Mouse (Mus musculus): ENCODE results near the gene Gm49387.

The Gm49387 gene

GRCm38 (mm10) chr14:31662555-31663211 is 22.0 kb upstream of the Gm49387 start:
- DNase-seq (ENCODE audit: low read depth, low spot score), result no peak

DNA sequence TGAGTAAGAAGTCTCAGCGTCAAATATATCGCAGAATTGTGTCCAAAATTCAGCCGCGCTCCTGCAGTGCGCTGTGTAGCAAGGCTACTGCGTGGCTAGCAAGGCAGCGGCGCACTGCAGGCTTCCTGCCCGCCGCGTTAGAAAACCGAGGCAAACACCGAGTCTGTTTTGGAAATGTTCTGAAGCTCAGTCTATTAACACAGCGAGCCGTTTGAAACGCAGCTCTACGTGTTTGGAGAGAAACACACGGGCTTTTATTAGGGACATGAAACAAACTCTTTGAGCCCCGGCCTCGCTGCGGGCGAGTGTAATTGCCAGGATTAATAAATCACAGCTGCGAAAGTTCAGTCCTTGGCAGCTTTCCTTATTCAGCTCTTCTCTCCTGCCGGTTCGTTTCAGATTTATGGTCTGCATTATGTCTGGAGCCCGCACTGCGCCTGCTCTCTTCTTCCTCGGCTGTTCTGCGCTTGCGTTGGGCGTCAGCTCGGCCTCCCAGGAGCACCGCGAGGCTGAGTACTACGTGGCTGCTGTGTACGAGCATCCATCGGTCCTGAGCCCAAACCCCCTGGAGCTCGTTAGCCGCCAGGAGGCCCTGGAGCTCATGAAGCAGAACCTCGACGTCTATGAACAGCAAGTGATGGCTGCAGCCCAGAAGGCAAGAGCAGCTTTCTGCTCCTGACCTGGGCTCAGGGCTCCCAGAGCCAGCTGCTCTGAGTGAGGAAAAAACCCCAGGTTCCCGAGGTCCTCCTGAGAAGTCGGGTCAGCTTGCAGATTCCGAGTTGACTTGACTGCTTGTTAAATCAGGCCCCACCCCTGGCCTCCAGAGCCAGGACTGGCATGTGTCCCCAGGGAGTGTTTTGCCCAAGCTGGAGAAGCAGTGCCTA is 21.2 kb upstream of the Gm49387 start:
- DNase-seq (ENCODE audit: low read depth, low spot score), result no peak

DNA sequence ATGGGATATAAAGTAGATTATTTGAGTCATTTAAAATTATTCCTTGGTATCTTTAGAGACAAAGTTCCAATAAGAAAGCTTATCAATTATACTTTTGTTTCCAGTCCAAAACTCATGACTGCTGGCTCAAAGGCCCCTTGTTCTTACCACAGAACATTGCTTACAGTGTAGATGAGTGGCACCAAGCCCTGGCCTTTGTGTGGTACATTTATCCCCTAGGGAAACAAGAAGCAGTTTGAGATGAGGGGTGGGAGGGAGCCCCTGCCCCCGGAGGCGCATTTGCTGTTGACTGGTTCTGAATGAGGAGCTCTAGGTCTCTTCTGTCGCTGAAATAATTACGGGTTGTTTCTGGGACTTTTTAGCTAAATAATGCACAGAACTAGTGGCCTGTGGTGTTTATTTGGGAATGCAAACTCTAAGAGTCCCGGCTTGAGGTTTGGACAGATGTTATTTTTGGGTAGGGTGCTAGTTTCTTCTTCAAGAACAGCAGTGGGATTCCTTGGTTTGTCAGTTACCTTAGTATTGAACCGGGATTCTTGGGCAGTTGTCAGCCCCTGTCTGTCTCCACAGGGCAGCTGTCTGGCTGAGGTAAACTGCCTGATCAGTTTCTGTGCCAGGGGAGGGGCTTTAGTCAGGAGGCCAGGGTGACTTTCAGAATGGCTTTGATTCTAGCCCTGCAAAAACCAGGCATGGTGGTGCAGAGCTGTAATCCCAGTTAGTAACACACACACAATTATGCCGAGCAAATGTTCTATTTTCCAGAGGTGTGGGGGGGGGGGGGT is 19.8 kb upstream of the Gm49387 start:
- DNase-seq (ENCODE audit: low read depth, low spot score), result no peak

DNA sequence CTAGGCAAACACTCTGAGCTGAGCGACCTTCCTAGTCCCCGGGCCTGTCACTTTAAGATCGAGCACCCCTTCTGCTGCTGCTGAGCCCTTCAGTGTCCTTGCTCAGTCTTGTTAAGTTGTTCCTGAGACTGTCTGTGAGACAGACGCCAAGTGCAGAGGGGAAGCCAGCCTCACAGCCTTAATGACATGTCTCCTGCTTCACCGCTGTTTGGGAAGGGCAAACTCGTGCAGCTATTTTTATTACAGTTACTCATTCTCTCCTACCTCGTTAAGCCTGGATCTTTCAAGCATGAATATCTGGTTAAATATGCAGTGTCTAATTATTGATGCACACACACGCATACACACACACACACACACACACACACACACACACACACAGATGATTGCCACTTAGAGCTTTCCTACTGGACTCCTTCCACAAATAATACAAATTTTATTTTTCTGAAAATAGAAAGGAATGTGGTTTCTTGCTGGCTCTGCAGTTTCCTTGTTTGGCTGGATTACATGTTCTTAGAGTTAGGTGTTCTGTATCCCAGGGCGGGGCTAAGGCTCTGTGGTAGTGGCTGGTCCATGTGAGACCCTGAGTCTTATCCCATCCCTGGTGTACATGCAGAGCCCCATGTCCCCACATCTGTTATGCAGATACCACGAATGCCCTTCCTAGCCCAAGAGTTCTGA is 19.0 kb upstream of the Gm49387 start:
- DNase-seq (ENCODE audit: low read depth, low spot score), result no peak

GRCm38 (mm10) chr14:31658126-31658680 is 17.5 kb upstream of the Gm49387 start:
- DNase-seq (ENCODE audit: low read depth, low spot score), result no peak

- DNase-seq (ENCODE audit: low read depth, low spot score), result no peak
These were observed 16.4 kb upstream of the Gm49387 start for GRCm38 (mm10) chr14:31656857-31657645.

DNA sequence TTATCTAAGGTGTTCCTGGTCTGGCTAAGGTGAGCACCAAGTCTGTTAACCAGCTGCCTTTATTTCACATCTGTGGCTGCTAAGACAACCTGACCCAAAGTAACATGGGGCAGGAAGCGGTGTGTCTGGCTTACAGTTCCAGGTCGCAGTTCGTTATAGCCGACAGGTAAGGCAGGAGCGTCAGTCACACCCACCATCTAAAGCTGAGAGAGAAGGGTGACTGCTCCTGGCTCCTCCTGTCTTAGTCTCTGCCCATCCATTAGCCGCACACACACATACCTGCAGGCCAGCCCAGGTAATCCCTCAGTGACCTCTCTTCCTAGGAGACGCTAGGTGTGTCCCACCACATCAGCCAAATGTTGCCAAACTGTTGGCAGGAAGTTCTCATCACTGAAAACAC is 15.7 kb upstream of the Gm49387 start:
- DNase-seq (ENCODE audit: low read depth, low spot score), result no peak

DNA sequence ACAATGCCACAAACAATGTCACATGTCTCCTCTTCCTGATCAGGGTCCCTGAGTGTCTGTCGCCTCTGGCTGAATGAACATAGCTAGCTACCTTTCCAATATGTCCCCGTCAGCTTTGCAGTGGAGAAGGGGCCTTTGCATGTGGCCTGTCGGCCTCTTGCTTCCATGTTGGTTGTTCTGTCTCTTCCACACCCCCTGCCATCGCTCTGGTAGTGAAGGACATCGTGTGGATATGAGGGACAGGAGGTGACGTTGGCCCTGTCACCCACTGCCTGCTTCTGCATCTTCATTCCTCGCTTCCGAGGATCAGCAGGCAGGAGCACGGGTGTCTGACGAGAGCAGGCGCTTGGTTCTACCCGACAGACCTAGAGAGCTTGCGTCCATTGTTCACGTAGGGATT is 14.7 kb upstream of the Gm49387 start:
- DNase-seq (ENCODE audit: low read depth, low spot score), result no peak

GRCm38 (mm10) chr14:31654816-31655215 is 14.1 kb upstream of the Gm49387 start:
- no peak for DNase-seq (ENCODE audit: low read depth, low spot score)

DNA sequence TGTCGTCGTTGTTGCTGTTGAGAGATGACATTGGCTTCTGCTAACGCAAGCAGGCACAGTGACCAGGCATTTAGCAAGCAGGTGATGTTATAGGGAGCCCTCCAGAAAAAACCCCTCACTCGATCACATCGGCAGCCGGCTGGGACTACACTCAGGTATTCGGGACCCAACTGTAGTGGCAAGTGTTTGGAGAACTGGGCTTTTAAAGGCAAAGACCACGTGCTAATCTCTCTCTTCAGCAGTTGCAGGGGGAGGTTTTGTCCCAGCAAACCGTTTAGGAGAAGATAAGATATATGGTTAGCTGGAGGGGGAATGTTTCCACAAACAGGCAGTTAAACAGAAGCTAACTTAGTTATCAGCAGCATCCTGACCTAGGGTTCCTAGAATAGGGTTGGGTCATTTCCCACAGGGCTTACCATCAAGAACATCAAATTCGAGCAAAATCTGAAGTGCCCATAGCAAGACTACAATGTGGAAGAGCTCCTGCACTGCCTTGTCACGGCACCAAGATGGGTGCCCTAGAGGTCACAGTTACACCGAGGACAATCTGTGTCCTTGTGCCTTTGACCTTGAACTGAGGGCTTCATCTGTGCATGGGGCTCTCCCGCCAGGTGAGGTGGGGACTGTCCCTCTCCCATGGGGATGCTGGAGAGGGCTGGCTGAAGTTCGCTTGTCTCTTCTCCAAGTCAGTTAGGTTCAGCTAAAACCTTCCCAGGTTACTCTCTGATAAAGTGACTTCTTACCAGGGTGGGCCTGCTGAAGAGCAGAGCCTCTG is 12.6 kb upstream of the Gm49387 start:
- no peak for DNase-seq (ENCODE audit: low read depth, low spot score)

- DNase-seq (ENCODE audit: low read depth, low spot score), result no peak
These were observed 11.9 kb upstream of the Gm49387 start for GRCm38 (mm10) chr14:31652624-31653023.

DNA sequence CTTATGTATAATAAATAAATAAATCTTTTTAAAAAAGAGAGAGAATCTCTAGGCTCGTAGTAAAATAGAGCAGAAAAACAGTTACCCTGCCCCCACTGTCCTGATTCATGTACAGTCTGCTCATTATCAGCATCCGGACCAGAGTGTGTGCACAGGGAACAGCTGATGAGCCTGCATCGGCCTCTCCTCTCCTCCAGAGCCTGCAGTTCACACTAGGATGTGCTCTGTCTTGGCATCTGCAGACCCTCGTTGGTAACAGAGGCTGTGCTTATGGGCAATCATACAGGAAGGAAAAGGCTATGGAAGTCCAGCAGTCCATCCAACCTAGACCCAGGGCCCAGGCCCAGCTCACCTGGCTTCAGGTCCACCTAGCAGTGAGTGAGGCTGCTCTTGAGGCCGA is 11.4 kb upstream of the Gm49387 start:
- no peak for DNase-seq (ENCODE audit: low read depth, low spot score)

- no peak for DNase-seq (ENCODE audit: low read depth, low spot score)
These were observed 10.5 kb upstream of the Gm49387 start for GRCm38 (mm10) chr14:31651206-31651605.

- no peak for DNase-seq (ENCODE audit: low read depth, low spot score)
These were observed 9.7 kb upstream of the Gm49387 start for GRCm38 (mm10) chr14:31650347-31650746.

DNA sequence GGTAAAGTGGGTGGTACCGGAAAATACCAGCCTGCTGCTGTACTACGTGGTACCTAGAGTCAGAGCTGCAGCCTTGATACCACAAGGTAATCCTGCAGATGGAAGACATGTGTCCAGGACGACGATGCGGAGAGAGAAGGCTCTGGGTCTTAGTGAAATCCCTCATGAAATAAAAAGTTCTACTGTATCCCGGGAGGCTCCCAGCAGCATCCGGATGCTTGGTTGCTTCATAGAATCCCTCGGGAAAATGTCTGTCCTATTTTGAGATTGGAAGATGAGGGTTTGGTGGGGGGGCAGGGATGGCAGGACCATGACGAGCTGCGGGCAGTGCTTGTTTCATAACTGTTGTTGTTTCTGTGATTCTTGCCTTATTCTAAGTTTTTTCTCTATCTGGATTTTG is 7.3 kb upstream of the Gm49387 start:
- no peak for DNase-seq (ENCODE audit: low read depth, low spot score)

DNA sequence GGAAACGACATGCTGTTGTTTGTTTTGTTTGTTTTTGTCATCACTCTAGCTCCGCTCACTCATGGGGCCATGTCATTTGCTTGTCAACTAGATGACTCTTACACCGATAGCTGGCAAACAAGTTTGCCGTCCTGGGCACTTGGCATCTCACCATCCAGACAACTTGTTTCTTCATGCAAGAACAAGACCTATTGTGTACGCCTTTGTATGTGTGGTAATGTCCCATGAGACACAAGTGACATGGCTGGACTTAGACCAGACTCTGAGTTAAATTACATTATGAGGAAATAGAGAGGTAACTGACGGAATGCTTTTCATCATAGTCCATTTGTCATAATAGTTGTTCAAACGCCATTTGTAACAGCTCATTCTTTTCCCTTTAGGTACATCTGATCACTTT is 5.2 kb upstream of the Gm49387 start:
- no peak for DNase-seq (ENCODE audit: low read depth, low spot score)

DNA sequence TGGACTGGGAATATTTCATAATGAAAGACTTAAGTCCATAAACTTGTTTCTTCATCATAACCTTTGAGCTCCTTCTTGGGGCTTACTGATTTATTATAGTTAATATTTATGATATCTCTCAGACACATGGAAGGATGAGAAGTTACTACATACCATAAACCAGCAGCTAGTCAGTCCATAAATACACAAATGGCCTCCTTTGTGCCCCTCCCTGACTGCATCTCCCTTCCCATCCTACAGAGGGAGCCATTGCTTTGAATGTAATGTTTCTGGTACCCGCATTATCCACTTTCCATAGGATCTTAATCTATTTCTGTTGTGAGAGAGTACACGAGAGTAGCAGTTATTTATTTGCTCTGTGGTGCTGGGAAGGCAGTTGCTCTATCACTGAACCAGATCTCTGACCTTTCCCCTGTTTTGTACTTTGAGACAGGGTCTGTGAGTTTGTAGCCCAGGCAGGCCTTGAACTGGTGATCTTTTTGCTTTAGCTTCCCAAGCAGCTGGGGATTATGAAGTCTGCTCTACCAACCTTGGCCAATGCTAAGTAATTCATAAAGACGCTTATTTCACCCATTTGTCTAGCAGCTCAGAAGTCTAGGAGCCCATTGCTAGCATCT is 4.4 kb upstream of the Gm49387 start:
- DNase-seq (ENCODE audit: low read depth, low spot score), result no peak

DNA sequence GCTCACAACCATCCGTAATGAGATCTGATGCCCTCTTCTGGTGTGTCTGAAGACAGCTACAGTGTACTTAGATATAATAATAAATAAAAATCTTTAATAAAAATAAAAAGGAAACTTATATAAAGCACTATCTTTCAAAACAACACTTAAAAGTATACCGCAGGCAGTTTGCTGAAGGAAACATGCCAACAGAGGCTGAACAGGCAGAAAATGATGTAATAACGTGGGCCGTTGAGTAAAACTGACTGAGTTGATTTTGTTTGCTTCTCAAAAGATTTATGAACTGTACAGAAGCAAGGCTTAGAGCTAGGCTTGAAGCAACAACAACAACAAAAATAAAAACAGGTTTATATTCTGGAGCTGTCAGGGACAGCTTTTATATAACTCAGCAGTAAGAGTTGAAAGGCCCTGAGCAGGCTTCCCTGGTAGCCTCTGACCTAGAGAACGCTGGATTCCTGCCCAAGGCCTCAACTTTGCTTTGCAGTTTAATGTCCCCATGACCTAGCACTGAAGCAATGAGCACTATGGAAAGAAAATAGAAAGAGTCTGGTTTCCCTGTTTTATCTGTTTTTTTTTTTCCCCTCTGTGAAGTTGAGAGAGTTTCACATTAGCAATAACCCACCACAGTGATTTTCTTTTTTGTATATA is 3.6 kb upstream of the Gm49387 start:
- no peak for DNase-seq (ENCODE audit: low read depth, low spot score)
